Mouse (Mus musculus): Measurements from ENCODE around the gene Cdk5.
A peak's percentile ranks its signal among the peaks of the same experiment; 100 is the strongest.

Cdk5 gene

GRCm38 (mm10) chr5:24427981-24428402 is 4.7 kb upstream of the Cdk5 start:
- no peak for DNase-seq (ENCODE audit: low spot score in 2 of 2)

- no peak for DNase-seq (ENCODE audit: low spot score in 2 of 2)
These were observed 3.9 kb upstream of the Cdk5 start for GRCm38 (mm10) chr5:24427285-24427633.

GRCm38 (mm10) chr5:24426556-24427284 is 3.4 kb upstream of the Cdk5 start:
- DNase-seq (ENCODE audit: low spot score in 2 of 2) = no peak

- DNase-seq (ENCODE audit: low spot score in 2 of 2) = peak in 1 of 2 experiments; percentile 17
These were observed 2.7 kb upstream of the Cdk5 start for GRCm38 (mm10) chr5:24426037-24426432.

GRCm38 (mm10) chr5:24425421-24426036 is 2.2 kb upstream of the Cdk5 start:
- DNase-seq (ENCODE audit: low spot score in 2 of 2) = no peak

GRCm38 (mm10) chr5:24424861-24425411 is 1.6 kb upstream of the Cdk5 start:
- peak; percentile 87 to 89 for DNase-seq (ENCODE audit: low spot score in 2 of 2)

- no peak for DNase-seq (ENCODE audit: low spot score in 2 of 2)
These were observed 863 bp upstream of the Cdk5 start for GRCm38 (mm10) chr5:24424004-24424781.

GRCm38 (mm10) chr5:24420381-24420780 is 2.9 kb downstream of the Cdk5 start:
- DNase-seq (ENCODE audit: low spot score in 2 of 2) = no peak

GRCm38 (mm10) chr5:24417587-24417986 is 5.7 kb downstream of the Cdk5 start:
- no peak for DNase-seq (ENCODE audit: low spot score in 2 of 2)

- DNase-seq (ENCODE audit: low spot score in 2 of 2) = peak; percentile 62 to 71
These were observed 7.1 kb downstream of the Cdk5 start for GRCm38 (mm10) chr5:24416222-24416736.

GRCm38 (mm10) chr5:24413938-24414337 is 9.4 kb downstream of the Cdk5 start:
- no peak for DNase-seq (ENCODE audit: low spot score in 2 of 2)

- no peak for DNase-seq (ENCODE audit: low spot score in 2 of 2)
These were observed 10.2 kb downstream of the Cdk5 start, which contains the start of gene Asic3 for GRCm38 (mm10) chr5:24413042-24413693. Asic3 (plus strand) TSS chr5:24413392.

GRCm38 (mm10) chr5:24412063-24412462 is 11.3 kb downstream of the Cdk5 start:
- no peak for DNase-seq (ENCODE audit: low spot score in 2 of 2)

GRCm38 (mm10) chr5:24409466-24409865 is 13.9 kb downstream of the Cdk5 start:
- no peak for DNase-seq (ENCODE audit: low spot score in 2 of 2)

GRCm38 (mm10) chr5:24408651-24409050 is 14.7 kb downstream of the Cdk5 start:
- no peak for DNase-seq (ENCODE audit: low spot score in 2 of 2)

GRCm38 (mm10) chr5:24405389-24405876 is 17.9 kb downstream of the Cdk5 start:
- no peak for DNase-seq (ENCODE audit: low spot score in 2 of 2)

- DNase-seq (ENCODE audit: low spot score in 2 of 2) = no peak
These were observed 18.6 kb downstream of the Cdk5 start for GRCm38 (mm10) chr5:24404594-24405360.

GRCm38 (mm10) chr5:24401969-24402368 is 21.4 kb downstream of the Cdk5 start:
- DNase-seq (ENCODE audit: low spot score in 2 of 2) = no peak

- no peak for DNase-seq (ENCODE audit: low spot score in 2 of 2)
These were observed 22.3 kb downstream of the Cdk5 start for GRCm38 (mm10) chr5:24400911-24401605.

- DNase-seq (ENCODE audit: low spot score in 2 of 2) = no peak
These were observed 23.0 kb downstream of the Cdk5 start for GRCm38 (mm10) chr5:24400362-24400761.
